Mouse (Mus musculus) left cerebral cortex, adult 2 months (tissue): ENCODE results near the gene Dusp23. TPM values are rescaled to one million over a fixed set of nuclear protein-coding genes. Genes with fewer than 3 reads are reported as not detected.

Source experiments
- DNase-seq, 2 experiments: peaks; one replicate each; pipeline ENCODE4 v3.0.0; 2021 to 2022; ENCODE audit warnings: low spot score in 2 of 2, mixed read lengths in 1 of 2; ENCODE audit errors: extremely low spot score in 1 of 2
- H3K27ac ChIP-seq: fragments of 200-600 bp; 2 replicates; pipeline ENCODE4 v1.8.1; 2022
- H3K4me3 ChIP-seq: fragments of 200-600 bp; 2 replicates; pipeline ENCODE4 v1.8.1; 2022
- CTCF ChIP-seq: fragments of 200-600 bp; IDR thresholded peaks from 2 replicates; pipeline ENCODE4 v1.8.1; 2022; ENCODE audit warnings: antibody characterized with exemption, mild to moderate bottlenecking, moderate library complexity
- intact Hi-C: fragments of 180-260 bp; cut with DNase I; formaldehyde crosslinking; loops from one replicate; pipeline ENCODE4 v1.15.1; 2025
- long read RNA-seq, 2 experiments: library from polyadenylated mRNA; stranded (forward); transcript quantifications; one replicate each; pipeline ENCODE4 v2.0.0; 2021; ENCODE audit warnings: borderline mapping rate in 2 of 2
- total RNA-seq, 2 experiments: library from RNA; stranded (reverse); gene quantifications; 2 replicates each; pipeline ENCODE4 v1.2.3; 2021

The Dusp23 gene
- 1 to 10 TPM; 4.4 to 5.7 TPM for total RNA-seq
- long read RNA-seq, experiment 1, transcript Dusp23-201 (2 exons, 1,410 nt), result major isoform, 5 of 5 reads
- long read RNA-seq, experiment 1, partial matches to known transcripts, result 0 of 5 reads
- long read RNA-seq, experiment 1, other reads (novel, unspliced or antisense), result 0 of 5 reads
- long read RNA-seq, experiment 2, transcript Dusp23-201 (2 exons, 1,410 nt), result major isoform, 6 of 6 reads
- long read RNA-seq, experiment 2, partial matches to known transcripts, result 0 of 6 reads
- long read RNA-seq, experiment 2, other reads (novel, unspliced or antisense), result 0 of 6 reads

DNA sequence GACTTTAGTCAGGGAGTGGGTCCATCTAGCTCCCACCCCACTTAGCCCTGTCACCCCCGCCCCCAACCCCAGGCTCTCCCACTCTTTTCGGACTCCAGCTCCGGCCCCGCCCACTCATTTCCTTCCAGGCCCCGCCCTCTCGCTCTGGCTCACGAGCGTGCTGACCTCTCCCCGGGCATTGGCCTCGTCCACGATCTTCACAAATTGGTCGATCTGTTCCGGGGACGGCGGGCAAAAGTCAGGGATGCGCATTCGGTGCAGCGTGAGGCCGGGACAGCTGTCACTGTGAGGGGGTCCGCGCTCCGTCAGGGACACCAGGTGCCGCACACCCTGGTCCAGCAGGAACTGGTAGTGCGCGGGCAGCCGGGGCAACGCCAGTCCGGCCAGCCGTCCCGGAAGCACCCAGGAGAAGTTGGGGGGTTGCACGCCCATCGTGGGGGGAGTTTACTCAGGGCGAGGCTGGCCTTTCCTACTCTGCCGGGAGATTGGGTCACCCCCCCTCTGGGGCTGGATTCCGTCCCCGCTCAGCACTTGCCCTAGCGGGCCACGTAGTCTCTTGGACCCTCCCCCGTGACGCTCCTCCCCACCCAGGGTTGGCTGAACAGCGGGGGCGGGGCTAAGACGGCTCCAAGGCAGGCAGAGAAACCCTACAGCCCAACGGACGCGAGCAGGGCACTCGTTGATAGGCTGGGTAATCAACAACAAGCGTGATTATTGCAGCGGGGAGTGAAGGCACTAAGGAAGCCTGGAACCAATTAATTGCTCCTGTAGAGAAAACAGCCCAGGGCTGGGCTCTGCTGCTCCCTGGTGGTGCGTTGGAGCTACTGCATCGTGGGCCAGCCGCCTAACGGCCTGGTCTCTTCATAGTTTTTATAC, at the start of gene Dusp23:
Gene Dusp23 (minus strand): TSS at position 512 of the 876 bp plus-strand sequence.
- intact Hi-C loops, result loop anchor here (1.0 to 5.0 kb wide), 4 partner anchors 16 to 765 kb away; no protein-coding TSS in a partner anchor
- Histone ChIP-seq H3K4me3 (peak within 1 kb of the TSS; percentile 86), H3K27ac (peak within 1 kb of the TSS; percentile 92)
- peak; percentile 100 for TF ChIP-seq CTCF
- peak; percentile 90 for DNase-seq

DNA sequence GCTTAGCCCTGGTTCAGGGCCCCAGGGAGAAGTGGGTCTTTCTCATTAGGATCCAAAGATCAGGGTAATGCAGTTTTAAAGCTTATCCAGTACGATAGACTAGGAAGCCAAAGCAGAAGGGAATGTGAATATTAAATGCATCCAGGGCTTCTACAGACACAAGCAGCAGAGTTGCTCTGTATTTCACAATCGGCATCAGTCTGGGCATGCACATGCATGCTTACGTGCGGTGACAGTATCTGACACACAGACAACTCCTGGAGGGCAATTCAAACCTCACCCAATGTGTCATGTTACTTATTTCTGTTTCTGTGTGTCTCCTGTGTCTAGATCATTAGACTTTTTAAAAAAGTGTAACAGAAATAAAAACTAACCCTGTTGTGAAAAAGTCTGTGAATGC, 48.0 kb upstream of the Dusp23 start:
- intact Hi-C loops, result no loop called here
- DNase-seq, result no peak
- TF ChIP-seq CTCF, result no peak
- no peak overlapping the region for H3K4me3 ChIP-seq
- no peak overlapping the region for H3K27ac ChIP-seq

DNA sequence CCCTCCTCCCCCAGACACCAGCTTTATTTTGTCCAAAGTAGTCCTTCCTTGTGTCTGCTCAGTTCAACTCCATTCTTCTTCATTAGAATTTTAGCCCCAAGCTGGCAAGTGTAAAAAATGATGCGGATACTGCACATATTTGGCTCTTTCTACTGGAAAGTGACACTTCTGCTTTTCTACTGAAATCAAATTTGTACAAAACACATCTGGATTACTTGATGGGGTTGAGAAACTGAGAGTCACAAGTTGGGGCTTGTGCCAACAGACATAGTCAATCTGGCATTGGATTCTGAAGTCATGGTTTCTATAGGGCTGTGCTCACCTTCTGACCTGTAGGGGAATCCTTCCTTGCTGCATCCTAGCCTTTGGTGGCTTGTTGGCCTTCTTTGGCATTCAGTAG, 38.0 kb upstream of the Dusp23 start:
- TF ChIP-seq CTCF, result no peak
- intact Hi-C loops, result no loop called here
- Histone ChIP-seq H3K4me3 (no peak overlapping the region), H3K27ac (no peak overlapping the region)
- DNase-seq, result no peak

DNA sequence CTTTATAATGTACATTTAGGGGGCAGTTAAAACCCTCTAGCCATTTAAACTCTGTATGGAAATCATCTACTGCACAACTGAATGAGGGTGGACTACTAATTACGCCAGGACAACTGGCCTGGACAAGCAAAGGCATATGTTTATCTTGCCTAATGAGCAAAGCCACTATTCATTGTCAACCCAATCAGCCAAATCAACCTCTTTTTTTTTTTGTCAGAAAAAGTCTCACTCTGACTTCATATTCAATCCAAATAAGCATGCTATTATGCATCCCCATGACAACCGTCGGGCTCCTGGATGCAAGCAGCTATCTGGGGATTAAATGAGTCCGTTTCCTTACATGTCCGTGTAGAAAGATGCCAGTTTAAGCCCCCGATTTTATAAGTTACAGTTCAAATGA, 34.8 kb upstream of the Dusp23 start:
- intact Hi-C loops, result no loop called here
- H3K4me3 ChIP-seq, result no peak overlapping the region
- no peak for DNase-seq
- TF ChIP-seq CTCF, result no peak
- no peak overlapping the region for H3K27ac ChIP-seq

DNA sequence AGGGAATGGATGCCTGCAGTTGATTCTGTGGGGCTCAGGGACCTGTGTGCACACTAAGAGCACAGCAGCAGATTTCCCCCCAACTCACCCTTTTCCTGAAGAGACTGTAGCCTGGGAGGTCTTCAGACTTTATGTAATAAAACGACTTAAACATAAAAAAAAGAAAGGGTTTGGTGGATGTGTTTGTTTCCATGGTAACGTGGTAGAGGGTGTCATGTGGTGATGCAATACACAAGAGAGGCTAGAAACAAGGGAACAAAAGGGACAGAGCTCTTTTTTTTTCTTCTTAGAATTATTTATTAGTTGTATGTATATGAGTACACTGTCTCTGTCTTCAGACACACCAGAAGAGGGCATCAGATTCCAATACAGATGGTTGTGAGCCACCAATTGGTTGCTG, 32.7 kb upstream of the Dusp23 start:
- no peak for DNase-seq
- TF ChIP-seq CTCF, result no peak
- Histone ChIP-seq H3K4me3 (no peak overlapping the region), H3K27ac (no peak overlapping the region)
- intact Hi-C loops, result no loop called here

DNA sequence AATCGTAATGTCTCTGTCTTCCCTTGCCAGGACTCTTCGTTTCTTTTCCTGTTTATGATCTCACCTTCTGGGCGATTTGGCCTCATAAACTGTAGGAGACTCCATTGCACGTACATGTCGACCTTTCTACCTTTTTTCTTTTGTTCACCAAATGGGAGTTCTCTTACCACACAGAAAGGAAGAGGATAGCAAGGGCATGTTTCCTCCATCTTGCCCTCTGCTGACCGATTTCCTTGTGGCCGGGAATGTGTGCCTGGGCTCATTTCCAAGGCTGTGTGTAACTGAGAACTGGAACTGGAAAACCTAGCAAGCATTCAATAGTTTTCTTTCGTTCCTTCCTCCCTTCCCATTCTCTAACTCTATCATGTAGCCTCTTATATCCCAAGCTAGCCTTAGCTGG, 26.9 kb upstream of the Dusp23 start:
- intact Hi-C loops, result no loop called here
- Histone ChIP-seq H3K4me3 (no peak overlapping the region), H3K27ac (no peak overlapping the region)
- no peak for DNase-seq
- TF ChIP-seq CTCF, result no peak

DNA sequence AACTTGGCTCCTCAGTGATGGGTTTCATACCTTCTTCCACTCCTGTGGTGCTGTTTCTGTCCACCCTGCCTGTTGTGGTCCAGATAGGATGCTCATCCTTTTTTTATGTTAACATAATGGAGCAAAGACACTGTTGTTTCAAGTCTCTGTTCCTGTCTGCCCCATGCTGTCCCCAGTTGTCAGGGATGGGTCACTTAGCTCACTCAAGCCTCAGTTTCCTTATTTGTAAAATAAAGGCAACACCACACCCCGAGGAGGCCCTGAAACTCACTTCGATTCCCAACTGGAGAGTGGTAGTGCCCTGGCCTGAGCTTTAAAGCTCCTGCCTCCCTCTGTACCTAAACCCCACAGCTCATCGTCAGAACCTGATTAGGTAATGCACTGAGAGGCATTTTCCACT, 24.5 kb upstream of the Dusp23 start:
- TF ChIP-seq CTCF, result no peak
- intact Hi-C loops, result no loop called here
- Histone ChIP-seq H3K4me3 (no peak overlapping the region), H3K27ac (no peak overlapping the region)
- DNase-seq, result no peak

DNA sequence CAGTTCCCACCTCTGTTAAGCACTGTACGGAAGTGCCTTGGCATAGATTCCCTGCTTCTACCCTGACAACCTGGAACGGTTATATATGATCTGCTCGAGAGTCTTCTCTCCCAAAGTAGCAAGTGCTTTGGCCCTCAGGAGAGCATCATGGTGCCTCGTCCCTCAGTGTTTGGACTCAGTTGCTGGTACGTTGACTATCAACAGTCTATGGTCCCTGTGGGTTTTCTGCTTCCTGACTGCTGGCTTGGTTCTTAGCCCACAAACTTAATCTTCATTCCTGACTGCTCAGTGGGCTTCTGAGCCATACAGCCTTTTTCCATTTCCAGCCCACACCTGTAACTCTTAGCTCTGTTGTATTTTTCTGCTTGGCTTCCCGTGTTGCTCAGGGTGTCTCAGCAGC, 21.1 kb upstream of the Dusp23 start:
- Histone ChIP-seq H3K27ac (no peak overlapping the region), H3K4me3 (no peak overlapping the region)
- TF ChIP-seq CTCF, result no peak
- intact Hi-C loops, result no loop called here
- DNase-seq, result no peak

DNA sequence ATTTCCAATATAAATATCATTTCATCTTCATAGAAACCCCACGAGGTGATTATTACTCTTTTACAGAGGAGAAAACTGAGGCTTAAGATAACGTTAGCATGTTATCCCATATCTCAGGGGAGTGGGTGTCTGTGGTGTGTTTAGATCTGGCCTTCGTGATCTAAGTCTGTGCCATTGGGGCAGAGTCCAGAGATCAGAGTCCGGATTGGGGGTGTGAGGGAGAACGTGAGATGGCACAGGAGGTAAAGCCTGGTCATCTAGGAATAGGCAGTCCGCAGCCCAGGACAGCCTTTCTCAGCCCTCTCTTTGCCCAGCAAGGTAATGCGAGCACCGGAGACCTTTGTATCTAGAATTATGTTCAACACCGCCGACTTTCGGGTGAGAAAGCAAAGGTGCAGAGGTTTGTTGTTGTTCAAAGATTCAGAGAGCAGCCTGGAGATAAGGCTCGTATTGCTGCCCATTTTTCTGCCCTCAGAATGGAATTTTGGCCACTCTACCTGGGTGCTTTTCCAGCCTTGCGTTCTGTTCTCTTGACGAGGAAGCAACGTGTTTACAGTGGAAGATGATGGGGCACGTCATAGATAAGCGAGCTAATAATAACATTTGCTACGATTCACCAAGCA, 19.4 kb upstream of the Dusp23 start:
- TF ChIP-seq CTCF, result no peak
- intact Hi-C loops, result no loop called here

DNA sequence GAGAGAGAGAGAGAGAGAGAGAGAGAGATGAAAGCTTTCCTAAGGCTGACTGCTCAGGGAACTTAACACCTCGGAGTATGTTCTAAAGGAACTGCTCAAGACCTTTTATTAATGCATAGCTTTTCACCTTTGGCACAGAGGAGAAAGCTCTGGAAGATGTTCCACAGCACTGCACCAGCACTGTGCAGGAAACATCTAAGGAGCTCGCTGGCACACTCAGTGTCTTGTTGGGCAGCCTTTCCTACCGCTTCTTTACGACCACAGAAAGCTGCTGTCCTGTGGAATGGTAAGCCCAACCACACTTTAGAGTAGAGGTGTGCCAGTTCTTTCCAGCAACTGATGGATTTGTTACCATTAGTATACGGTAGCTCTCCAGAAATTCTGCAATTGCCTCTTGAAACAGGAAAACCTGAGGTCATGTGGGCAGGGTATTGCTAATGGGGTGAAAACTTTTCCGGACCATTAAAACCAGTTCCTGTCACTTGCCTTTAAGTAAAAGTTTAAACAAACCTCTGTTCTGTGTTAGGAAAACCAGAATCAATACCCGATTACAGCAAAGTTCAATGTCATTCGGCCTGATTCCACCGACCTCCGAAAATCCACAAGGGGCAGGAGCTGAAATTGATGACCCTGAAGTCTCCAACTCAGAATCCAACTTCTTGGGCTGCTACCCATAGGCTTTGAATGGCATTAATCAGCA, 18.7 kb upstream of the Dusp23 start:
- DNase-seq, result peak; percentile 1 to 5
- Histone ChIP-seq H3K4me3 (no peak overlapping the region), H3K27ac (no peak overlapping the region)
- TF ChIP-seq CTCF, result no peak
- intact Hi-C loops, result no loop called here

More for the DNA sequence above, 19.4 kb upstream of the Dusp23 start:
- DNase-seq, result peak in 1 of 2 experiments; percentile 1
- Histone ChIP-seq H3K4me3 (no peak overlapping the region), H3K27ac (no peak overlapping the region)

DNA sequence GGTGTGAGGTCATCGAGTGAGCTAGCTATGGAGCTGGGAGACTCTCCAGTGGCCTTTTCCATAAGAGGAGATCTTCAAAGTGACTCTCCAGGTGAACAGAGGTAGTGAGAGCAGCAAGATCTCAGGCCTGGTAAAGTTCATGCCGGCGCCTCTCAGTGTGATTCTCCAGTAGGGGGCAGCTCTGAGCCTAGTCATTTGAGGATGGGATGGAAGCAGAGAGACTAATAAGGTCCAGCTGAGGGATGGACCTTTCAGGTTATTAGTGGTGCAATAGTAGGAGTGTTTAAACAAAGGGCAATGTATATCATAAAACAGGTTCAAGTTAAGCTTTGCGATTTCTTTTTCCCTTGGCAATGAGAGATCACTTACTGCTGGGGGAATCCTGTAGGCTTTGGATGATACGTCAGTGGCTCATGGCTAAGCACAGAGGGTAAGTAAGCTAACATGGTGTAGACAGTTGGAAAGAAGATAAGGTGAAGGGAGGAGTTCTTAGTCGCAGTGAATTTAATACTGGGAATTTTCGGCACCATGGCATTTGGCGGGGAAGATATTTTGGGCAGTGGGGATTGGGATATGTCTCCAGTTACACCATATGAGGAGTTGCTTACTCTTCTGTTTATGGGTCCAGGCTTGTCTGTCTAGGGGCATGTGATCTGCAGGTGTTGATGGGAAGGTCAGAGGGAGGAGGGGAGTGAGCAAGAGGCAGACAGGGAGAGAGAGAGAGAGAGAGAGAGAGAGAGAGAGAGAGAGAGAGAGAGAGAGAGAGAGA, 17.9 kb upstream of the Dusp23 start:
- intact Hi-C loops, result no loop called here
- H3K4me3 ChIP-seq, result no peak overlapping the region
- no peak overlapping the region for H3K27ac ChIP-seq
- peak; percentile 7 to 29 for DNase-seq
- peak; percentile 62 for TF ChIP-seq CTCF
